Mouse (Mus musculus) testis, adult 2 months (tissue): ENCODE results near the gene Gnat1.

Experiments
- CTCF ChIP-seq: fragments of 200-500 bp; IDR thresholded peaks from 2 replicates; pipeline ENCODE4 v1.5.1; 2012; ENCODE audit warnings: low read depth, mild to moderate bottlenecking, inconsistent platforms, low read length, moderate library complexity; ENCODE audit not compliant: control insufficient read depth, insufficient read depth, insufficient replicate concordance
- POLR2A ChIP-seq: fragments of 200-500 bp; IDR thresholded peaks from 2 replicates; pipeline ENCODE4 v1.6.1; 2012; ENCODE audit warnings: low read depth, mild to moderate bottlenecking, inconsistent platforms, low read length, moderate library complexity; ENCODE audit not compliant: control insufficient read depth

DNA sequence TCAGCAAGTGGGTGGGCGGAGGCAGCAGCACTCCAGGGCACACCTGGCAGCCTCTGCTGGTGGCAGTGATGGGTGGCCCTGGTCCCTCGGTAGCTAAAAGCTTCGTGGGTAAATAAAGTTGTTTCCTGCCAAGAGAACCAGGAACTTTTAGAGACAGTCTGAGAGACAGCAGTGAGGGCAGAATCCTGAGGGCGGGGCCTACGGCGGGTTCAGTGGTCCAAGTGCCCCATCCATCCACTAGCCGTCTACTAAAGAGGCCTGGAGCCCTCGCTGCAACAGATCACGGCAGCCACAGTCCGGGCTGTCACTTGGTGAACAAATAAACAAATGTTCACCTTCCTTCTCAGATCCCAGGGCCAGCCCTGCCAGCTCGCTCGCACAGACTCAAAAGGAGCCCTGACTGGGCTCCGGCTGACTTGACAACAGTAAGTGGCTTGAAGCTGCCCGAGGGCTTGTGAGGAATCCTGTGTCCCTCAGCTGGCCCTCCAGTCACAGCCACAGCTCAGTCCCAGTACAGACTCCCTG, 49.5 kb downstream of the Gnat1 start:
- TF ChIP-seq POLR2A (no peak), CTCF (no peak)
